Mouse (Mus musculus): ENCODE results near the gene Thada. TPM values are rescaled to one million over a fixed set of nuclear protein-coding genes. Genes with fewer than 3 reads are reported as not detected.
A peak's percentile ranks its signal among the peaks of the same experiment; 100 is the strongest.

Thada gene
- polyA plus RNA-seq, 1 experiment from 2014 or later = 4.1 TPM

DNA sequence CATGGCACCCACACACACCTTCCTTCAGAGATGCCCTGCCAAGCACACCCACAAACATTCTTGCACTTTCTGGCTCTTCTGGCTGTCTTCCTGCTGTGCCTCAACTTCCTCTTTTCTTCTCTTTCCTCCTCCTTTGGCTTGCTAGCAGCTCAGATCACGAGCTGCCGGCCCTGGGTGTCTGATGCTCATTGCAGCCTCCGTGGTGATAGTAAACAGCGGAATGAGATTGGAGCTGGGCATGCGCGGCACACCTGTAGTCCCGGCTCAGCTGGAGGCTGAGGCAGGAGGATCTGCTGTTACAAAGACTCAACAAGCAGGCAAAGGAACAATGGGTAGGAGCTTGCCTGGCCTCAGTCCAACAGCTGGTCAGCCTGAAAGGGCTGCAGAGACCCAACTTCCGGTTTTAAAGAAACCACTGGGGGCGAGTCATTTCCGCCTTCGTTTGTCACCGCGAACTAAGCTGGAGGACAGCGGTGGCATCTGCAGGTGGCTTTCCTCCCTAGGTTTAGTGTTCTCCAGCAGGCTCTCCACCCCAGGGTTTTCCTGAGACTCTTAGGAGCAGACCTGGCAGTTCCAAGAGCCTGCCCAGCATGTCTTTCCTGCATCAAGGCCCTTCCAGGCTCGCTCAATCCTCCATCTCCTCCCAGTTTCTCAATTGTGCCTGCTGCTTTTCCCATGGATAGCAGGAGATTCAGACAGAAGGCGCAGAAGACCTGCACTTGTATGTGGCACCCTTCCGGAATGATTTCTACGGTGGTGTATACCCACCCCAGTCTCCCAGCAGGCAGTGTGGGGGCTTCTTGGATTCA, 284.3 kb downstream of the Thada start:
- H3K27me3 ChIP-seq = no peaks in the 10 kb centered on the region
- no peak overlapping the region for H3K9ac ChIP-seq
- no peak overlapping the region for H3K4me3 ChIP-seq
- 62% methylated on average over 18 of the region's 18 CpGs for whole genome bisulfite sequencing
- no peak for ATAC-seq (replicated peaks; ENCODE audit: insufficient number of reproducible peaks, insufficient read depth, low FRiP score, low read depth)
- peak overlapping the region; percentile 89 for H3K27ac ChIP-seq
- H3K36me3 ChIP-seq = no peaks in the 10 kb centered on the region
- peak overlapping the region; percentile 60; the same call in 1 of the 2 replicates for H3K4me2 ChIP-seq
- no peaks in the 10 kb centered on the region for H3K9me3 ChIP-seq (replicated peaks)
- peaks cover 54% of the 10 kb centered on the region for H3K4me1 ChIP-seq (replicated peaks)

DNA sequence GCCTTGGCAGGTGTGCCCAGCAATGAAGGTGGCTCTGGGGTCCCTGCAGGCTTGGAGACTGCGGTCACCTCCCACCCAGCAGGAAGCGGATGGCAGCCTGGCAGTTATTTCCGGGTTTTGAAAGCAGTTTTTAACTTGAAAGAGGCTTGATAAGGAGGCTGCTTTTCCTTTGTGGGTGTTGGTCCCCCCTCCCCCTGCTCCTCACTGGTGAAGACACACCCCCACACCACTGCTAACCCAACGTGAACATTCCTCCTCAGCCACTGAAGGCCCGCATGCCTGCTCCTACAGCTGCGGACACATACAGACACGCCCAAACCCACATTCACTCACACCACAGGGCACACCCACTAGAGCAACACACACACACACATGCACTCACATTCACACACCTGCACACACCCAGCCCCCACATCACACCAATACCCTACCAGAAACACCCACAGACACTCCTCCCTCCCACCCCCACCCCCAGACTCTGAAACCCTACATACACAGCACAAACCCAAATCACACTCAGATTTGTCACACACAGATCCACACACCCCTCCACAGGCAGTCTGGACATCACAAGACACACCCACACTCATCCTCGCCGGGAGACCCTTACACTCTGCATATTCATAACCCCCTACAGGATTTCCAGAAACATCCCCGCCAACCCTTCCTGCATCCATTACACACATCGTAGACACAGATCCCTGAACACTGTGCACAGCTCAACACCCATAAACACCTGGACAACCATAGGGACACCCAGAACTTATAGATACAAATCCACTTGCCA, 285.1 kb downstream of the Thada start:
- peak overlapping the region; percentile 89 for H3K27ac ChIP-seq
- H3K4me1 ChIP-seq (replicated peaks) = peaks cover 47% of the 10 kb centered on the region
- H3K9ac ChIP-seq = peak overlapping the region; percentile 34; the same call in 1 of the 2 replicates

DNA sequence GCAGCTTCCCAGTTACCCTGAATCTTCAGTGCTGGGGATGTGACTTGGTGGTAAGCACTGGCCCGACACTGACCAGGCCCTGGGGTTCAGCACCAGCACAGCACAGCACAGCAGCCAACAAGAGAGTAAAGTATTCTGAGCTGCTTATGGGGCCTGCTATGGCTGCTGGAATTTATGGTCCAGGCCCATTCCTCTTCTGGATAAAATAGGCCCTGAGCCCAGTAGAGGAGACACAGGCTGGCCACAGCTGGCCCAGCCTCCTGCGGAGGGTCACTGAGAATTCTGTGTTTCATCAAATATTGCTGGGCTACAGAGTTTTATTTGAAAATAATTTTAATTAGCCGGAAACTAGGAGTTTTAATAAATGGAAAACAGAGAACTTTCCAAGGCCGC, 286.0 kb downstream of the Thada start:
- Histone ChIP-seq H3K27me3 (no peaks in the 10 kb centered on the region), H3K9ac (no peak overlapping the region), H3K4me2 (no peak overlapping the region), H3K9me3 (replicated peaks) (no peaks in the 10 kb centered on the region), H3K4me1 (replicated peaks) (peaks cover 45% of the 10 kb centered on the region), H3K4me3 (no peak overlapping the region), H3K36me3 (no peaks in the 10 kb centered on the region), H3K27ac (peak overlapping the region; percentile 89)
- no peak for ATAC-seq (replicated peaks; ENCODE audit: insufficient number of reproducible peaks, insufficient read depth, low FRiP score, low read depth)
- 76% methylated on average over 4 of the region's 4 CpGs for WGBS

More for the DNA sequence above, 285.1 kb downstream of the Thada start:
- Histone ChIP-seq H3K36me3 (no peaks in the 10 kb centered on the region), H3K9me3 (replicated peaks) (no peaks in the 10 kb centered on the region), H3K4me3 (no peak overlapping the region), H3K4me2 (peak overlapping the region; percentile 19; the same call in 1 of the 2 replicates), H3K27me3 (no peaks in the 10 kb centered on the region)
- WGBS = 35% methylated on average over 11 of the region's 11 CpGs
- no peak for ATAC-seq (replicated peaks; ENCODE audit: insufficient number of reproducible peaks, insufficient read depth, low FRiP score, low read depth)

DNA sequence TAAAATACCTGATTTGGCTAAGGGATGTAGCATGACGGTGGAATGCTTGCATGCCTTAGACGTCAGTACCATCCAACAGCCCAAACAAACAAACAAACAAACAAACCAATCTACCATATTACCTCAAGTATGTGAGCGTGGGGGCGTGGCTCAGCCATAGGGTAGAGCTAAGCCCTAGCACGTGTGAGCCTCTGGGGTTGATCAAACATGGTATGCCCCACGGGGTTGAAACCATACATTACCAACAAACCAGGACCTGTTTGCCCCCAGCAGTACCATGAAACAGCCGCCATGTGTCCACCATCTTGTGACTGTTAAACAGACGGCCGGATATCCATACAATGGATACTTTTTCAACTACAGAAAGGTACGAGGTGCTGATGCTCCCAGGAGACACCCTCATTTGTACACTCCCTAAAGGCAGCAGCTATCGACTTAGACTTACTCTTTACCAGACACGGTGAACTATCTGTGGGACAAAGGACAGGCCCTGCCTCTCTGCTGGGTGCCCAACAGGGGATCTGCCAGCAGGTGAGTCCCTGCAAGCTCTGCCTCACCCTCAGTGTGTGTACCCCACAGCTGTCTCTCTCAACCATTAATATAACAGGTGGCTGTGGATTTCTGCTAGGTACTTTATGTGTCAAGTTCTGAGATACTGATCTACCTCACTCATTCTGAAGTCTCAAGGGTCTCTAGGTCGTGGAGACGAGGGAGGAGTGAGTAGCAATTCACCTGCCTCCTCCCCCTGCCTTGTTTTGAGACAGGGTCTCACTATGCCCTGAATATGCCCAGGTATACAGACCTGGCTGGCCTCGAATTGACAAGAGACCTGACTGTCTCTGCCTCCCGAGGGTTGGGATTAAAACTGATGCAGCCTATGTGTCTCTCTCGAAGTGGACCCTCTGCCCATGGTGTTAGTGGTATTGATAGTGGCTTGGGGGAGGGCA, 286.7 kb downstream of the Thada start:
- no peaks in the 10 kb centered on the region for H3K27me3 ChIP-seq
- WGBS = 88% methylated on average over 17 of the region's 17 CpGs

DNA sequence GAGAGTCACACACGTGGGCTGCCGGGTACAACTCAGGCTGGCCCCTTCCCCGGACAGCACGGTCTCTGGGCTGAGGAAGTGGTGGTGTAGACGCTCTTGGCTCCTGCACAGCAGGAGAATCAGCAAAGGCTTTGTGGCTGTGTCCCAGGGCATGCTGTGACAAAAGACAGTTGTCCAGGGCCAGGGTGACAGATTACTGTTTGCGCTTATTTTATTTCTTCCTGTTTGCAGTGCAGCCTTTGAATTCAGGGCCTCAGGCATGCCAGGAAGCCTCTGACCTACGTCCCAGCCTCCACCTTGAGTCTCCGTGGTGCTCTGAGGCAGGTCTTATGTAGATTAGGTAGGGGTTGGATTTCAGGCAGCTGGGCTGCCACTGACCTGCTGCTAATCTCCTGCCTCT, 288.5 kb downstream of the Thada start:
- Histone ChIP-seq H3K27ac (peak overlapping the region; percentile 39; the same call in 1 of the 2 replicates), H3K9ac (no peak overlapping the region), H3K36me3 (no peaks in the 10 kb centered on the region), H3K9me3 (replicated peaks) (no peaks in the 10 kb centered on the region), H3K4me2 (no peak overlapping the region), H3K4me1 (replicated peaks) (peaks cover 31% of the 10 kb centered on the region), H3K27me3 (no peaks in the 10 kb centered on the region), H3K4me3 (no peak overlapping the region)
- WGBS = 33% methylated on average over 8 of the region's 8 CpGs
- no peak for ATAC-seq (replicated peaks; ENCODE audit: insufficient number of reproducible peaks, insufficient read depth, low FRiP score, low read depth)

More for the DNA sequence above, 286.7 kb downstream of the Thada start:
- no peak overlapping the region for H3K9ac ChIP-seq
- H3K4me1 ChIP-seq (replicated peaks) = peaks cover 44% of the 10 kb centered on the region
- H3K4me3 ChIP-seq = no peak overlapping the region
- H3K9me3 ChIP-seq (replicated peaks) = no peaks in the 10 kb centered on the region
- H3K27ac ChIP-seq = peak overlapping the region; percentile 89; the same call in 1 of the 2 replicates
- no peaks in the 10 kb centered on the region for H3K36me3 ChIP-seq
- ATAC-seq (replicated peaks; ENCODE audit: insufficient number of reproducible peaks, insufficient read depth, low FRiP score, low read depth) = no peak
- H3K4me2 ChIP-seq = no peak overlapping the region

DNA sequence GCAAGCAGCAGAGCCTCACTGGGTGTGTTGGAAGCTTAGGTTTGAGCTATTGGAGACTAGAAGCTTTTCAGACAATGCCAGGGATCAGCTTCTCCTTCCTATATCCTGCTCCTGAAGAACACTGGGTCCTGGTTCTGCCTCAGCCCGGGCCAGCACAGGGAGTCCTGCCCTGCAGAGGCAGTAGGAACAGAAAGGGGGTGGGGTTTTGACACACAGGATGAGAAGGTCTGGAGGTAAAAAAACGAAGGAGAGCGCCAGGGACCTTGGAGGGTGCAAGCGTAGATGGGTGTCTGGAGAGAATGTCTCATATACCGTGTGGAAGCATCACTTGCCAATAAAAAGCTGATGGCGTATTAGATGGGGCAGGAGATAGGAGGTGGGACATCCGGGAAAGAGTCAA, 289.6 kb downstream of the Thada start:
- Histone ChIP-seq H3K9ac (no peak overlapping the region), H3K4me2 (no peak overlapping the region), H3K27me3 (no peaks in the 10 kb centered on the region), H3K36me3 (no peaks in the 10 kb centered on the region), H3K4me3 (no peak overlapping the region), H3K27ac (no peak overlapping the region), H3K9me3 (replicated peaks) (no peaks in the 10 kb centered on the region), H3K4me1 (replicated peaks) (peaks cover 21% of the 10 kb centered on the region)
- 85% methylated on average over 7 of the region's 7 CpGs for WGBS
- no peak for ATAC-seq (replicated peaks; ENCODE audit: insufficient number of reproducible peaks, insufficient read depth, low FRiP score, low read depth)

- no peak for ATAC-seq (replicated peaks; ENCODE audit: insufficient number of reproducible peaks, insufficient read depth, low FRiP score, low read depth)
- 97% methylated on average over 17 of the region's 17 CpGs for WGBS
Observed at GRCm38 (mm10) chr17:84175196-84175595, 290.8 kb downstream of the Thada start.

DNA sequence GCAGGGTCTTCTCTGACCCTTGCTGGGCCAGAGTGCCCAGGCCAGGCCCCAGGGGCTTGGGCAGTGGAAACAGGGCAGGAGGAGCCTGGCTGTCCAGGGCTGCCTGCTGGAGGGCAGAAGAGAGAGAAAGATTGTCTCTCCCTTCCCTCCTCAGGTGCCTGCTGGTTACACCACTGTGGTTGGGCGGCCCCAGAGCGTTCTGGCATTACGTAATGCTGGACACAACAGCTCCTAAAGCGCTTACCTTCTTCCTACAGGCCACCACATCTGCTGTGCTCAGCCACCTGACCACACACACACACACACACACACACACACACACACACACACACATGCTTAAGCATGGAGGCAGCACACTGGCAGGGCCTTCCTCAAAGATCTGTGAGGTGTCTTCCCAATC, 298.6 kb downstream of the Thada start:
- Histone ChIP-seq H3K27me3 (peaks cover 3% of the 10 kb centered on the region; the same call in 1 of the 2 replicates), H3K27ac (no peak overlapping the region), H3K4me3 (no peak overlapping the region), H3K9me3 (replicated peaks) (no peaks in the 10 kb centered on the region), H3K4me2 (no peak overlapping the region), H3K4me1 (replicated peaks) (peaks cover 2% of the 10 kb centered on the region; the same call in 1 of the 2 replicates), H3K9ac (no peak overlapping the region), H3K36me3 (no peaks in the 10 kb centered on the region)
- ATAC-seq (replicated peaks; ENCODE audit: insufficient number of reproducible peaks, insufficient read depth, low FRiP score, low read depth) = no peak
- WGBS = 74% methylated on average over 4 of the region's 4 CpGs

More at GRCm38 (mm10) chr17:84175196-84175595, 290.8 kb downstream of the Thada start:
- H3K4me2 ChIP-seq = no peak overlapping the region
- no peaks in the 10 kb centered on the region for H3K36me3 ChIP-seq
- no peak overlapping the region for H3K27ac ChIP-seq
- no peak overlapping the region for H3K9ac ChIP-seq
- no peaks in the 10 kb centered on the region for H3K9me3 ChIP-seq (replicated peaks)
- peaks cover 8% of the 10 kb centered on the region for H3K4me1 ChIP-seq (replicated peaks)
- no peak overlapping the region for H3K4me3 ChIP-seq
- H3K27me3 ChIP-seq = no peaks in the 10 kb centered on the region

DNA sequence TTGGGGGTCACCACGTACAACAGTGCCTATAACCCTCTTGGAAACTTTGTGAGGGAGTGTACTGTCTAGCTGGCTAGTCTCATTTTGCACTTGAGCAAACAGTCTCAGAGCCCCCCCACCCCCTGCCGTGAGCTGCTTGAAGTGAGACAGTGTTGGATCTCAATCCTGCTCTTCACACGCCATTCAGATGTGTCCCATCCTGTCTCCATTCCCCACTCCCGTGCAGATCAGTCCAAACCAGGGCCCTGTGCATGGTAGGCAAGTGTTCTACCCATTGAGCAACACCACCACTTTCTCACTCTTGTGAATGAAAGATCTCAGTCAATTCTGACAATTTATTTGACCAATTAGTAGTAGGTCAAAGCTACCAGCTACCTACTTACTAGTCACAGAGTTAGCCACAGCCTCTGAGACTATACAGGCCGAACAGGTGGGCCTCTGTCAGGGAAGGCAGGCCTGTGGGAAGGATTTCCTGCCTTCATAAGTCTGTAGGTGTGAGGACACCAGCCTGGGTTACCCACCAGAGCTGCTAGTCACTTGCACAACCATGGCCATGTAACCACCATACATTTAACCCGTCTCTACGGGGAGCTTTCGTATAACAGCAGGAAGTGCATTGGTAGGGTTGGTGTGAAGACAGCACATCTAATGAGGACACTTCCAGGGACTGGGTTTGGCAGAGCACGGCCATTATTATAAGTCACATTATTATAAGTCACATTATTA, 299.7 kb downstream of the Thada start:
- H3K27ac ChIP-seq = no peak overlapping the region
- peaks cover 3% of the 10 kb centered on the region; the same call in 1 of the 2 replicates for H3K27me3 ChIP-seq
- H3K9ac ChIP-seq = no peak overlapping the region
- H3K36me3 ChIP-seq = no peaks in the 10 kb centered on the region
- ATAC-seq (replicated peaks; ENCODE audit: insufficient number of reproducible peaks, insufficient read depth, low FRiP score, low read depth) = no peak; the same call in 1 of the 2 replicates
- no peak overlapping the region for H3K4me2 ChIP-seq
- peaks cover 12% of the 10 kb centered on the region for H3K4me1 ChIP-seq (replicated peaks)
- WGBS = 78% methylated on average over 9 of the region's 9 CpGs
- H3K9me3 ChIP-seq (replicated peaks) = no peaks in the 10 kb centered on the region
- H3K4me3 ChIP-seq = no peak overlapping the region

DNA sequence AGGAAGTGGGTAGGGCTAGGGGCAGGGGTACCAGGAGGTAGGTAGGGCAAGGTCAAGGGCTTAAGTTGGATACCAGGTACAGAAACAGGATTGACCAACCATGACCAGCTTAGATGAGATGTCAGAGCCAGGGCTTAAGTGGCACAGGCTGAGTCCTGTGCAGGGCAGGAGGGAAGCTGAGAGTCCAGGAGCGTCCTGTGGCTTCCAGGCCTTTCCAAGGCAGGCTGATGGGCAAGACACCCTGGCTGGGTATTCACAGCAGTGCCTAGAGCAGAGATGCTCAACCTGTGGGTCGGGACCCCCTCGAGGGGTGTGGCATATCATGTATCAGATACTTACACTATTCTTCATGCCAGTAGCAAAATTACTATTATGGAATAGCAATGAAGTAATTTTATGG, 300.3 kb downstream of the Thada start:
- H3K36me3 ChIP-seq = no peaks in the 10 kb centered on the region
- H3K27me3 ChIP-seq = peaks cover 3% of the 10 kb centered on the region; the same call in 1 of the 2 replicates
- H3K27ac ChIP-seq = no peak overlapping the region
- peaks cover 18% of the 10 kb centered on the region for H3K4me1 ChIP-seq (replicated peaks)
- ATAC-seq (replicated peaks; ENCODE audit: insufficient number of reproducible peaks, insufficient read depth, low FRiP score, low read depth) = no peak
- no peaks in the 10 kb centered on the region for H3K9me3 ChIP-seq (replicated peaks)
- H3K4me2 ChIP-seq = no peak overlapping the region
- H3K9ac ChIP-seq = no peak overlapping the region
- no peak overlapping the region for H3K4me3 ChIP-seq
- 84% methylated on average over 3 of the region's 3 CpGs for whole genome bisulfite sequencing
